Mouse (Mus musculus) ZHBTc4 (cell line): ENCODE results near the gene Rad23a.
A peak's percentile ranks its signal among the peaks of the same experiment; 100 is the strongest.

Source experiments
- DNase-seq: peaks from one replicate; pipeline ENCODE4 v3.0.0-alpha.2; 2011; ENCODE audit warnings: low read depth, low spot score

The Rad23a gene

GRCm38 (mm10) chr8:84840248-84840999 lies at the start of gene Rad23a:
Gene Rad23a, minus strand, starts transcription at chr8:84840665.
- peak; percentile 98 for DNase-seq

- no peak for DNase-seq
These were observed 48.7 kb upstream of the Rad23a start for GRCm38 (mm10) chr8:84889141-84889540.

- DNase-seq: no peak
These were observed 47.8 kb upstream of the Rad23a start for GRCm38 (mm10) chr8:84888280-84888679.

GRCm38 (mm10) chr8:84884728-84885127 lies 44.3 kb upstream of the Rad23a start:
- DNase-seq: no peak

- DNase-seq: no peak
These were observed 38.5 kb upstream of the Rad23a start for GRCm38 (mm10) chr8:84878915-84879314.

GRCm38 (mm10) chr8:84877297-84878035 lies 37.0 kb upstream of the Rad23a start:
- DNase-seq: no peak

- no peak for DNase-seq
These were observed 33.9 kb upstream of the Rad23a start for GRCm38 (mm10) chr8:84874339-84874738.

- no peak for DNase-seq
These were observed 32.6 kb upstream of the Rad23a start for GRCm38 (mm10) chr8:84873016-84873415.

- peak; percentile 74 for DNase-seq
These were observed 32.0 kb upstream of the Rad23a start for GRCm38 (mm10) chr8:84872309-84872965.

GRCm38 (mm10) chr8:84871376-84872308 lies 31.2 kb upstream of the Rad23a start, which contains the start of gene Syce2:
Gene Syce2, plus strand, starts transcription at chr8:84872111.
- DNase-seq: peak; percentile 91

- DNase-seq: peak; percentile 96
These were observed 16.5 kb upstream of the Rad23a start, which contains the start of gene Farsa for GRCm38 (mm10) chr8:84856864-84857441. Gene Farsa, plus strand, starts transcription at chr8:84856989.

GRCm38 (mm10) chr8:84856434-84856833 lies 16.0 kb upstream of the Rad23a start:
- no peak for DNase-seq

- peak; percentile 53 for DNase-seq
These were observed 7.4 kb upstream of the Rad23a start for GRCm38 (mm10) chr8:84847684-84848435.

GRCm38 (mm10) chr8:84846722-84847572 lies 6.5 kb upstream of the Rad23a start, which contains the start of gene Calr:
Gene Calr, minus strand, starts transcription at chr8:84846934.
- DNase-seq: peak; percentile 100

GRCm38 (mm10) chr8:84846094-84846721 lies 5.7 kb upstream of the Rad23a start:
- no peak for DNase-seq

- no peak for DNase-seq
These were observed 5.1 kb upstream of the Rad23a start for GRCm38 (mm10) chr8:84845355-84846093.

- DNase-seq: peak; percentile 65
These were observed 4.1 kb upstream of the Rad23a start for GRCm38 (mm10) chr8:84844397-84845070.
